Mouse (Mus musculus) lung, postnatal 36 days (tissue): ENCODE data around the gene Dapk3.
A peak's percentile ranks its signal among the peaks of the same experiment; 100 is the strongest.
"Not testable (repeated sequence)": the region's sequence is repeated elsewhere in the genome, so short reads cannot be mapped to it uniquely, and the experiment has no call there.

Experiments used
- DNase-seq: peaks from one replicate; pipeline ENCODE4 v3.0.0; 2022; ENCODE audit warnings: mixed read lengths

The Dapk3 gene

DNA sequence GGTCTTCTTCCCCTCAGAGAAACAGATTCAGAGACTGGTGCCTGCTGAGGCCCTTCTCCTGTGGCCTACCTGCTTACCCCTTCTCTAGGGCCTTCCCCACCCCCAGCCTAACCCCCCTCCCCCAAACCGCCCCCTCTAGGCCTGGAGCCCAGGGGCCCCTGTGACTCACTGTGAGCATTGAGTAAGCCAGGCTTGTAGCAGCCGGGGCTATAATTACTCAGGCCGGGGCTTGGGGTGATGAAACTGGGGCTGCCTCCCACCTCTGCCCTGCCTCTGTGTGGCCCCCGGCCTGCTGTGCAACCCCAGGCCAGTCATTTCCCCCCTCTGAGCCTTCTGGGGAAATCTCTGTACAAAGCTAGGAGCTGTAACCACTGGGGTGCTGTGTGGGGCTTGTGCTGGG, 36.5 kb upstream of the Dapk3 start:
- DNase-seq, result no peak

GRCm38 (mm10) chr10:81151261-81151660, 31.5 kb upstream of the Dapk3 start:
- no peak for DNase-seq

DNA sequence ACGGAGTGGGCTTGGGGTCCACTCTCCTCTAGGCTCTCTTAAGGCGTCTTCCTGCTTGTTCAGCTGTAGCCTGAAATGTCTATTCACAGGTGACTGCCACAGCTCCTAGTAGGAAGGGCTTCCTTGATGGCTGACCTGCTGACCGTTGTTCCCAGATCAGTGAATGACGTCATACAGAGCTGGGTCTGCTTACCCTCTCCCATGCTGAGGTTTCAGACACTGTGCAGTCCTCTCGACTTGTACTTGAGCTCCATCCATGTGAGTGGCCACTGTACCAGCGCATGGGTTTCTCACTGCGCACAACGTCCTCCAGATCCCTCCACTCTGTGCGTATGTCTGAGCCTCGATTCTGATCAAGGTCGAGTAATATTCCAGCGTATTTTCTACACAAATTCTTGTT, 30.2 kb upstream of the Dapk3 start:
- no peak for DNase-seq

GRCm38 (mm10) chr10:81154313-81154712, 28.5 kb upstream of the Dapk3 start:
- DNase-seq, result no peak

- DNase-seq, result no peak
Measured at GRCm38 (mm10) chr10:81154736-81155135, 28.1 kb upstream of the Dapk3 start.

DNA sequence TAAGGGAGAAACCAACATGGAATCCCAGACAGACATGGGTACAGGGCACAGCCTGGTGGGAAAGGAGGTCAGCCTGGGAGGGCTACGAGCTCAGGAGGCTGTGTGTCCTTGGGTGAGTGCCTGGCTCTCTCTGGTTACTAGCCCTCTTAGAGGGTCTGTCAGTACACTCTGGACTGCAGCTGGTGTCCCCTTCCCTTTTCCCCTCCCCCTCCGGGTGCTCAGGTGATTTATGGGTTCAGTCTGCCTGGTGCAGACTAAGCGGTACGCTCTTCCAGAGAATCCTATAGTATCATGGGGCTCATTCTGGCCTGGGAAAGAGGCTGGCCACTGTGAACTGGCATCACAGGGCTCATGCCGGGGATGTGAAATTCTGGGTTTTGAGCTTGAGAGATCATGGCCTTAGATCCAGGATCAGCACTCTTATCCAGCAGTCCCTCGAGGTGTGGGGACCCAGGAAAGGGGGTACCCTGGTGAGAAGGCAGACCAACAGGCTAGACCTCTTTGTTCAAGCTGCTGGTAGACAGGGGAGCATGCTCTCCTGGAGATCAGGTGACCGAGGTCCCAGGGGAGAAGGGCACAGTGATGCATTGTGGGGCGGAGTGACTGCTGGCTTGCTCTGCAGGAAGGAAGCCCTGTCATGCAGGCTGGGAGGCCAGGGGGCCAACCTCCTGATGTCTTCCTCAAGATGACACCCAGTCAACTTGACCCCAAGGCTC, 21.0 kb upstream of the Dapk3 start:
- DNase-seq, result peak; percentile 51

DNA sequence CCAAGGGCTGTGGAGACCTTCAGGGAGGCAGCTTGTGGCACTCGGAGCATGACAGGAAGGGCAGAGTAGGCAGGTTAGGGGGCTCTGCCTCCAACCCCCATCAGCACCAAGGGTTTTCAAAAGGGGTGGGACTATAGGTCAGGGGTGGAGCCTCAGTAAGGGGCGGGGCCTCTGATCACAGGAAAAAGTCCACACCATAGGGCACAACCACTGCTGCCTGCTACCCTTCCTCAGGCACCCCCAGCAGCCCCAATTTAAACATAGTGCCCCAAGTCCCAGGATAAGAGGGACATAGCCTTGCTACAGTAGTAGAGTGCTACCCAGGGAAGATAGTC, 20.5 kb upstream of the Dapk3 start:
- DNase-seq, result no peak

- peak; percentile 67 for DNase-seq
Measured at GRCm38 (mm10) chr10:81165118-81165517, 17.7 kb upstream of the Dapk3 start.

GRCm38 (mm10) chr10:81167200-81168086, 15.4 kb upstream of the Dapk3 start, which contains the start of gene Pias4:
Gene Pias4 (minus strand): TSS chr10:81167923.
- DNase-seq, result peak; percentile 100

DNA sequence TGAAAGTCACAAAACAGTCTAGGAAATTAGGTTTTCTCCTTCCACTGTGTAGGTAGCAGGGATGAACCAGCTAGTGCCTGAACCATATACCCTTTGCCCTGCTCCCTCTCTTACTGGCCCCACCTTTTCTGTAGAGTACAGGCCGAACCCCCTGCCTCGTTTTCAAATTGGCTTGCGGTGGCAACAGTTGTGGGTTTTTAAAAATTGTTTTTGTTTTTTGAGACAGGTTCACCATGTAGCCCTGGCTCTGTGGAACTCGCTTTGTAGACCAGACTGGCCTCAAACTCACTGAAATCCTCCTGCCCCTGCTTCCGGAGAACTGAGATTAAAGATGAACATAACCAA, 14.7 kb upstream of the Dapk3 start:
- DNase-seq, result no peak

DNA sequence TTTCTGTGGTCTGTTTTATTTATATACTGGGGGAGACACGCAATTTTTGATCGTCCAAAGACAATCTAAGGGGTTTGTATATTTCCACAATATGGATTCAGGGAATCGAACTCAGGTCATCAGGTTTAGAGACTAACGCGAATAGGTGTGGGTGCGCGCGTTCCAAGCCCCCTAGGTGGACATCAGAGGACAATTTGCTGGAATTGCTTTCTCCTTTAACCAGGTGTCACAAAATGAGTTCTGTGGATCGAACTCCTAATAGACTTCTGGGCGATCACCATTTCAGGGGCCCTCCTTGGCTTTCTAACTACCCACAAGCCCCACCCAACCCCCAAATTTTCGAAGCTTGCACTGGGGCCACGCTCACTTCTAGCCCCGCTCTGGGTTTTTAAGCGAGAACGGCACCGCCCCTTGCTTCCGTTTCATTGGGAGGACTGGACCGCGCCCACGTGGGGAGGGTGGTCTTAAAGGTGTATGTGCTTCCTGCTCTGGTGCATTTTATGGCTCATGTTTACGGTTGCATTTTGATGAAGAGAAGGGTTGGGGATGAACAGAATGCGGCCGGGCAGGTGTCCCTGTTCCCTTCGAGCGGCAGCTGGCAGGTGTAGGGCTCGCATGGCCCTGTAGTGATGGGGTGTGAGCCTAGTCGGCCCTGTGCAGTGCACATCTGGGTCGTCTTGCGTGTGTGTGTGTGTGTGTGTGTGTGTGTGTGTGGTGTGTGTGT, 14.1 kb upstream of the Dapk3 start:
- peak; percentile 96 for DNase-seq

DNA sequence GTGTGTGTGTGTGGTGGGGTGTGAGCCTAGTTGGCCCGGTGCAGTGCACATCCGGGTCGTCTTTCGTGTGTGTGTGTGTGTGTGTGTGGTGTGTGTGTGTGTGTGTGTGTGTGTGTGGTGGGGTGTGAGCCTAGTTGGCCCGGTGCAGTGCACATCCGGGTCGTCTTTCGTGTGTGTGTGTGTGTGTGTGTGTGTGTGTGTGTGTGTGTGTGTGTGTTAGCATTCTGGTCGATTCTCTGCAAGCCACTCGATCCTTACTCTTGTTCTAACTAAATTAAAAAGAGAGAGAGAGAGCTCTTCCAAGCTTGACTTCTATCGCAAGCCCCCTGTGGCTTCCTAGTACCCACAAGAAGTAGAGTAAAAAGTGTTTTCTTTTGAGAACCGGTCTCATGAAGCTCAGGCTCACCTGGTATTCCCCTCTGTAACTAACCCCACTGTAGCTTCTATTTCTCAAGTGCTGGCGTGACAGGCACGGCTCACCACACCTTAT, 13.3 kb upstream of the Dapk3 start:
- peak; percentile 45 for DNase-seq

DNA sequence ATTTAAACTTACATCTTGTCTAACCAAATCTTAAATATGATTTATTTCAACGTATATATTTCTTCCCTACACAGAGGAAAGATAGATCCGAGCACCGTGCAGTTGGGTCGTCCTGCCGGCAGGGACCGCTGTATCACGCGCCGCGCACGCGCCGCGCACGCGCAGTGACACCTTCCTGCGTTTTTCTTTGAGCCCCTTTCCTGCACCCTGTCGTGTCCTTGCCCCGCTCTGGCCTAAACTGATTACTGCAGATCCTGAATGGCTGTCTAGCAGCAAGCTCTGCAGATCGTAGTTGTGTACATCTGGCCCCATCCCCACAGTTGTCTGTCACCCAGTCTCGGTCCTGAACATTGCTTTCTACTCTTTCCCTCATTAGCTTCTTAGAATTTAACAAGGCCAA, 9.7 kb upstream of the Dapk3 start:
- DNase-seq, result peak; percentile 81

DNA sequence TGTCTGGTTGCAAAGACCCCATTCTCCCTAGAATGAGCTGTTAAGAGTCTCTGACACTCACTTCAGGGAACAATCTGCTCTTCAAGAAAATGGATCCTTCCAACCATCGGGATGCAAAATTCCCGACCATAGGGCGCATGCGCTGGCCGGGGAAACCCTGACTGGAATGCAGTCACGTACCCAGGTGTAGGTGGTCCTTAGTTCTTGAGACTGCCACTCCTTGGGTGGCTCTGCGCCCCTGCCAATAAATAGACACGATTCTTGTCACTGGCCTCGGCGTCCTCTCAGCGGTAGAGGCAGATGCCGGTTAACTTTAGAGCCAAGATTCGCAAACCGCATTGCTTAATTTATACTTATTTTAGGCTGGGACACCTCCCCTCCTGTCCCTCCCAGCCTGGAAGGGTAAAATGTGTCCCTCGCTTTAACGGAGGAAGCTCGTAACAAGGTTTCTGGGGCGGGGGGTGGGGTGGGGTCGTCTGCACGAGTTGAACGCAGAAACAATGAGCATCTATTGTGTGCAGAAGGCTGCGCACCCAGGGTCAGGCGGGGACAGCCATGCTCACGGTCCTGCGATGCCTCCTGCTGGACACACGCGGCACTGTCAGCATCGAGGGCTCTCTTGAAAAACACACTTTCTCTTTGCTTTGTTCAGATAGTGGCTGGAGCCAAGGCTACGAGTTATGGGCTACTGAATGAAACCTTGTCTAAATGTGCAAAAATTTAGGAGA, 8.0 kb upstream of the Dapk3 start:
- DNase-seq, result peak; percentile 94

GRCm38 (mm10) chr10:81175345-81175701, 7.5 kb upstream of the Dapk3 start:
- not testable (repeated sequence) for DNase-seq

- DNase-seq, result no peak
Measured at GRCm38 (mm10) chr10:81175936-81176465, 6.8 kb upstream of the Dapk3 start.

DNA sequence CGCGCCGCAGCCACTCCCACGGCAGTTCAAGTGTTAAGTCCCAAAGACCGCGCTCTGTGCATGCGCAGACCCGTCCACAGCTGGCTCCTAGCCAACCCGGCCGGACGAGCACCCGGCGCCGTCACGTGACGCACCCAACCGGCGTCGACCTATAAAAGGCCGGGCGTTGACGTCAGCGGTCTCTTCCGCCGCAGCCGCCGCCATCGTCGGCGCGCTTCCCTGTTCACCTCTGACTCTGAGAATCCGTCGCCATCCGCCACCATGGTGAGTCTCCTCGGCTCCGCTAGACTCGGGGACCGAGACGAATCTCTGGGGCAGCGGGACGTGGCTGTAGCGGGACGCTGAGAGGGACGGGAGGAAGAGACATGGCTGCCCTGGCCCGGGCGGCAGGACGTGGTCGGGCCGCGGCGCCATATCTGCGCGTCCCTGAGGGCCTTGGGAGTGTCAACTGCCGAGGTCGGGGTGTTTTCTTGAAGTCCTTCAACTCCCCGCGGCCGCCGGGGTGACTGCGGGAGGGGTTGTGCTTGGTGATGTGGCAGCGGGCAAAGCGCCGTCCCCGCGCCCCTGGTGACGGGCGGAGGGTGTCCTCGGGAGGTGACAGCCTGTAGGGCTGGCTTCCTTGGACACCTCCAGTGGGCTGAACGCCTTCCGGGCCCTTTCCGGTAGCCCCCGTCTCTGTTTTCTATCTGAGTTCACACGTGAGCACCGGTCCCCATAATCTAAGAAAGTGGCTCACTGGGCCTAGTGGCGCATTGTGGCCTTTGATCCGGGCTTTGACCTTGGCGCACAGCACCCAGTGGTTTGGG, 6.1 kb upstream of the Dapk3 start, which contains the start of gene Eef2:
Eef2 (plus strand) TSS at position 166 of the 806 bp plus-strand sequence.
- peak; percentile 99 for DNase-seq

- DNase-seq, result peak; percentile 47
Measured at GRCm38 (mm10) chr10:81177491-81177925, 5.3 kb upstream of the Dapk3 start.

GRCm38 (mm10) chr10:81177958-81178712, 4.7 kb upstream of the Dapk3 start:
- DNase-seq, result no peak

DNA sequence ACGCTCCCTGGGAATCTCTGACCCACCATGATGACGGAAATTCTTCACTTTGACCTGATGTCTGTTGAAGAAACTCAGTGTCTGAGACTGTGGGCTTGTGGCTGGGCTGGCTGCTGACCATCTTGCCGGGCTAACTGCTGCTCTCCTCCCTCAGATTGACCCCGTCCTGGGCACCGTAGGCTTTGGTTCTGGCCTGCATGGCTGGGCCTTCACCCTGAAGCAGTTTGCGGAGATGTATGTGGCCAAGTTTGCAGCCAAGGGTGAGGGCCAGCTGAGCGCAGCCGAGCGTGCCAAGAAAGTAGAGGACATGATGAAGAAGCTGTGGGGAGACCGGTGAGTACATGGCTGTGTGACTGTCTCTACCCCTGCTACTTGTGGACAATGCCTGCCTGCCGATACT, 3.9 kb upstream of the Dapk3 start:
- no peak for DNase-seq
